Mouse (Mus musculus): ENCODE measurements around the gene Pde4c. TPM values are rescaled to one million over a fixed set of nuclear protein-coding genes. Genes with fewer than 3 reads are reported as not detected.

The Pde4c gene
- total RNA-seq, 2 experiments from 2014 or later: 2.5 to 3.0 TPM

DNA sequence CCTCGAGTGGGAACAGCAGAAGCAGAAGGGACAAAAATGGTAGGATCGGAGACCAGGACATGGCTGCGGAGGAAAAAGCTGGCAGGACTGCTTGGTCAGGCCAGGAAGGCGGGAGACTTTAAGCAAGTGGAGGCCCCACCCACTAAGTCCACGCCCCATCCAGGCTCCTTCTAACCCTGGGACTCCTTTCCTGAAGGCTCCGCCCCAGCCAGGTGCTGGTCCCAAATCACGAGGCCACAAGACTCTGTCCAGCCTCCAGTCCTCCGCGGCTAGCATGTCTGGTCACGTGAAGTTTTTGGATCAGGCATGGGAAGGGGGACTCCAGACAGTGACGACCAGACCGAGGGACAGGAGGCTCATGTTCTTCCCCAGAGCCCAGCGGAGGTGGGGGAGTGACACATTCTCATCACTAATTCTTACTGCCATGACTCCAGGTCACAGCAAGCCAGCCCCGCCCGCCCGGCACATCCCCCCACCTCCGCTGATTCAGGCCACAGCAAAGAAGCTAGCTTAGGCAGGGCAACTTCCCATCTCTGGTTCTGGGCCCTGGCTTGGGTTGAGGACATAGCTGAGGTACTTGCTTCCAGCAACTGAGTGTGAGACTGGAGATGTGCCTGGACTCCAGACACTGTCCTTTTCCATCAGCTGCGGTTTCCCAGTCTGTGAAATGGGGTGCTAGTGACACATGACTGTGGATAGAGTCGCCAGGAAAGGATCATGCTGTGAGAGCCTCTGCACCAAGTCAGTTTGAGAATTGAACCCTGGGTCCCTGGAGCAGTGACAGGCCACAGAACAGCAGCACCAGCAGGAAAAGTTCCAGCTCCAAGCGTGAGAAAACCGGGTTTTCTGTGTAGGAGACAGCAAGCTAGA lies 43.3 kb downstream of the Pde4c start:
- DNase-seq: peak; percentile 60

DNA sequence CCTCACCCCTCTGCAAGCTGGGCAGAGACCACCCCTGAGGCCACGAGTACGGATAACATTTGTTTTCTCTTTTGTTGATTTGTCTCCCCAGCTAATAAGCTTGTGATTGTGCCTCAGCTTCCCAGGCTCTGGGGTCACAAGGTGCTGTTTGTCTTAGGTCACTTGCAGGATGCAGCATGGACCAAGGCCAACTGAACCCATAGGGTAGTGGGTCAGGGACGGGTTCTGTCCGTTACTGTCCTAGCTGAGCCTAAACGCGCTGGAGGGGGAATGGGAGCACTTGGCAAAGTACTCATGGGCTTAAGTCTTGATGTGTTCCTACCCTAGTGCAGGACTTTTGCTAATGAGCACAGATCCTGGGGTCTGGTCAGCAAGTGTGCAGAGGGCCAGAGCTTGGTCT lies 44.0 kb downstream of the Pde4c start:
- no peak for DNase-seq

DNA sequence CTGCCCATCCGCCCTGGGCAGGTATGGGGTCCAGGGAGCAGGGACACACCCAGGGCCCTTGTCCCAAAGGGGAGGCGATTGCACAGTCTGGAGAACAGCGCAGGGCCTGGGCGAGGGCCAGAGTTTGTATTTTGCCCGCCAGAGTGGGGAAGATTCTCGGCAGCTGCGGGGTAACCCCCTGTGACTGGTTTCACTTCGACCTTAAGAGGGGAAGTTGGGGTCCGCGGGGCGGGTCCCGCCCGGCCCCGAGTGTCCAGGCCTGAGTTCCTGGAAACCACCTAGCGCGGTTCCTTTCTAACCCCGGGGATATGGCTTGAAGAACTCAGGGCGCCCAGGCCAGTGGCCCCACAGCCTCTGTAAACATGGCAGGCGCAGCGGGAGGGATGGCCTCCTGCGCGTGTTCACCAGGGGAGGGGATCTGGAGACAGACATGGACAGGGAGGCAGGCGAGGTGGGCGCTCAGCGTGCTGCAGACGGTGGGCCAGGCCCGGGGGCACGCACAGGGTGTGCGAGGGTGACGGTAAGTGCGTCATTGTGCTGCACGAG lies 44.8 kb downstream of the Pde4c start:
- DNase-seq: peak; percentile 25

DNA sequence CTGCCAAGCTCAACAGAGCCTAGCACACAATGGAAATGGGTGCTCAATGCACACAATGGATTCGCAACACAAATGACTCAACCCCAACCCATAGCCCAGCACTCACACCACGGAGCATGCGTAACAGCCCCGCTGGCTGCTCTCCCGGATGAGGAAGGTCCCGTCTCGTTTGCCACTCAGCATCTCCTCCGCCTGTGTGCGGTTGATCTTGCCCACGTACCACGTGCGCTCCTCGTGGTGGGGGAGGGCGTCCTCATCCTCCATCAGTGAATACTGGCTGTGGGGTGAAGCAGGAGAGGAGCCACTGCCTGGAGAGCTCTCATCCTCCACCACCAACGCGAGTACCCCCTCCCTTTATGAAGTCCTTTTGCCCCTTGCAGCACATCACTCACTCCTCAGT lies 45.4 kb downstream of the Pde4c start:
- DNase-seq: no peak

DNA sequence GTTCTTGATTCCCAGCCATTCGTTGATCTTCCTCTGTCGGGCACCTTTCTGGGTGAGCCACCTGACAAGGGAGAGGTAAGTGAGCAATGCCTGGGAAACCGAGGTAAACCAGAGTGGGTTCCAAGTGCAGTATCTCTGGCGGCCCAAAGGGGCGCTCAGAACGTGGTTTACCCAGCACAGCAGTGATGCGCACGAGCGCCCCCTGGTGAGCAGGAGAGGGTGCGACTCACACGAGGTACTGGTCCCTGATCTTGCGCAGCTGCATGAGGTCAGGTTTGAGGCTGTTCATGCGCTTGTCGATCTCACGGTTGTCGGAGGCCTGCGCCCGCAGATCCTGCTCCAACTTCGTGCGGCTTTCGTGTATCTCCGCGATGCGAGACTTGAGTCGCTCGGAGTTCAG lies 45.8 kb downstream of the Pde4c start:
- peak; percentile 99 for DNase-seq

DNA sequence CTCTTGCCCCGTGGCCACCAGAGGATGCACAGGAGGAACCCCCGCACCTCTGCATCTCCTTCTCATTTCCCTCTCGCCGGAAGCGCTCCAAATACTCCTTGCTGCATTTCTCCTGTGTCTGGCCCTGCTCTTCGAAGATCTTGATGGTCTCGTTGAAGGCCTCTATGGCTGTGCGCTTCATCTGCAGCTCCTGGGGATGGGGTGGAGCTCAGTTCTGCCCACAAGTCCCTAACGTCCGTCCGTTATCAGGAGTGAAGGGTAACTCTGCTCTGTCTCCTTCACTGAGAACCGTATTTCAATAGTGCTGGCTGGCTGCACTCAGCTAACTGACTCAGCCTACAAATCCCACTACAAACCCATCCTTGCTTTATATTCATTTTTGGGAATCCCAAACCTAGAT lies 46.3 kb downstream of the Pde4c start:
- no peak for DNase-seq

DNA sequence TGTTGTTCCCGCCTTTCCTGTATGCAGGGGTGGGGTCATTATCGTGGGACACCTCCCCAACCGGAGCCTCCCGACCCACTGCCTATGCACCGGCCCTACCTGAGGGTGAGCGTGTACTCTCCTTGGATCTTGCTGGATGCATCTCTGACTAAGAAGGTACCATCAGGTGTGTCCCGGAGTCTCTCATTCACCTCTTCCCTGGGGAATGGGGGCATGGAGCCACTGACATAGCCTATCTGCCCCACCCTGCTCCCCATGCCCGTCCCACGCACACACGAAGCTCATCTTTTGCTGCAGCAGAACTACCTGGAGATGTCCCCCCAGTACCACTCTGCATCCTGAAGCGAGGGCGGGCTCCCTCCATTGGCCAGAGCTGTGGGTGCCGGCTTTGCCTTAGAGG lies 47.2 kb downstream of the Pde4c start:
- no peak for DNase-seq

DNA sequence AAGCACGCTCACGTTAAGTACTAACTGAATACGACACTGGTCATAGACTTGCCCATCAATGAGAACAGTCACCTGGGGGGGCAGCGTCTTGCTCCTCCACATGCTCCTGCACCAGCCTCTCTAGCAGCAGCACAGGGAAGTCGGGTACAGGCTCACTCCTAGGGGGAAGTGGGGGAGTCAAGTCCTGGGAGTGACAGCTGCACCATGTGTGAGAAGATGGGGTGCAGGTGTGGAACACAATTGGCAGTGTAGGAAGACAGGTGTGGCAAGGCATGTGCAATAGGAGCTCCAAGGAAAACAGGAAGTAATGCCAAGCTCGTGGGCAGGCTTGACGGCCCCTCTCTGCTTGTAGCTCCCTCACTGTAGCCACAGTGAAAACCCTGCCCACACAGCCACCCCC lies 47.7 kb downstream of the Pde4c start:
- no peak for DNase-seq

DNA sequence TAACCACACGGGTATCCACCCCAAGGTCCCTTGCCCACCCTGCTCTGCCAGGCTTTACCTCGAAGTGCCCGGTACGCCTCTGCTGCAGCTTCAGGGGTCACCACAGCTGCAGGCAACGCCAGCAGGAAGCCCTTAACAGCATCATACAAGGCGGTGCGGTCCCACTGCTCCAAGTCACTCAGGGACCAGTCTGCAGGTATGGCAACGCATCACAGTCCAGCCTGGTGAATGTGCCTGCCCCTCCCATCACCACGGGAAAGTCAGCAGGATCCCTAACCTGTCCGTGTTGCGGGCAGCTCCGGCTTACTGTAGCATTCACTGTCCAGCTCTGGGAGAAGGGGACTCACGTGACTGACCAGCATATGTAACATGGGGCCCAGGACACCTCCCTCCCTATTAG lies 48.6 kb downstream of the Pde4c start:
- no peak for DNase-seq

DNA sequence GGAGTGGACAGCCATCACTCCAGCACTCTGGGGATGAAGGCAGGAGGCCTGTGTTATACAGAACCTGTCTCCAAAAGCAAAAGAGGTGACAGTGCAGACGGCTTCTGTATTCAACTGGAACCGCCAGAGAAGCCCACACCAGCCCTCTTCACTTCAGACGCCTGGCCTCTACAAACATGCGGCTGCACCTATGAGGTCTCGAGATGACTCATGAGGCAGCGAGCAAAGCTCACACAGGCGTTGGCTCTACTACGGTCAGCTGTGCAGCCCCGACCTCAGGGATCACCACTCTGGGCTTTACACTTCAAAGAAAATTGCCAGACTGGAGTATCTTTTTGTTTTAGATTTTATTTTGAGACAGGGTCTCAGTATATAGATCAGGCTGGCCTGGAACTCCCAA lies 49.4 kb downstream of the Pde4c start:
- no peak for DNase-seq

DNA sequence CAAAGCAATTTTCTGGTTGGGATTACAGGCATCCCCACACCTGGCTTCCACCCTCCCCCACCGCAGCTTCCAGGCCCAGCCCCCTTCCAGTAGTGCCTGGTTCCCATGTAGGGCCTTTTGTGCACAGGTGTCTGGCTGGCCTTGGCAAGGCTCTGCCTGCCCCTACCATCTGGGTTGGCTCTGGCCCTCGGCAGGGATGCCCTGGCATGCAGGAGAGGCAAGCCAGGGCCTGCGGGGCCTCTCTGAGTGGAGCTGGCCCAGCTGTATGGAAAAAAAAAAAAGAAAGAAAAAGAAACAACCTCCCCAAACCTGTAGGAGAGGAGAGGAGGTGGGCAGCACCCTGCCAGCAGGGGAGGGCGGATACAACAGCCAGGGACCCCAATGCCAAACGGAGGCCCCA lies 49.9 kb downstream of the Pde4c start:
- peak; percentile 21 for DNase-seq

DNA sequence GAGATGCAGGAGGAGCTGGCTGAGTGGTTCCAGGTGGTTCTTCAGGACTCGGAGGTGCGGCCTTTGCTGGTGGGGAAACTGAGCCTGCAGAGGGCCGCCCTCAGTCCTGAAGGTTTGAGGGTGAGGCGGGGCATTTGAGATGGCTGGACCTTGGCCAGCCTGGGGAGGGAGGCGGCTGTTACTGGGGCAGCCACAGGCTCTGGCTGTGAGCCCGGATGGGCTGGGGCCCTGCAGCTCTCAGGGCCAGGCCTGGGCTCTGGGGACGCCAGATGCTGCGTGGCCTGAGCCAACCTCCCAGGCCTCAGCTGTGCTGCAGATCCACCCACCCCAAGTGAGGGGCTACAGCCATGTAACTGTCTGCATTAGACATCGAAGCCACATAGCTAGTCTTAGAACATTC lies 50.3 kb downstream of the Pde4c start:
- DNase-seq: peak; percentile 90

DNA sequence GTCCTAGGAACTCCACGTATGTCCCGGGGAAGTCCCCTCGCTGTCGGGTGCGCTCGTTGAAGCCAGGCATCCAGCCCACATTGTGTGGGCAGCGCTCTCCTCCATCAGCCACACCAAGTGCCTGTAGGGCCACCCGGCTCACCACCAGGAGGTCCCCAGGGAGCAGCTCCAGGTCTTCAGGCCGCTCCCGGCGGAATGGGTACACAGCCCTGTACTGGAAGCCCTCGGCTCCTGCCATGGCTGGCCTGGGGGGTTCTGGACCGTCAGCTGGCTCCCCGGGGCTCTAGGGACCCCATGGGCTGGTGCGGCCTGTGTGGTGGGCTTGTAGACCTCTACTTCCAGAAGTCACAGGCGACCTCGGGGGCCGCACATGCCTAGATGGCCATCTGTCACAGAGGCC lies 51.2 kb downstream of the Pde4c start:
- DNase-seq: peak; percentile 25

DNA sequence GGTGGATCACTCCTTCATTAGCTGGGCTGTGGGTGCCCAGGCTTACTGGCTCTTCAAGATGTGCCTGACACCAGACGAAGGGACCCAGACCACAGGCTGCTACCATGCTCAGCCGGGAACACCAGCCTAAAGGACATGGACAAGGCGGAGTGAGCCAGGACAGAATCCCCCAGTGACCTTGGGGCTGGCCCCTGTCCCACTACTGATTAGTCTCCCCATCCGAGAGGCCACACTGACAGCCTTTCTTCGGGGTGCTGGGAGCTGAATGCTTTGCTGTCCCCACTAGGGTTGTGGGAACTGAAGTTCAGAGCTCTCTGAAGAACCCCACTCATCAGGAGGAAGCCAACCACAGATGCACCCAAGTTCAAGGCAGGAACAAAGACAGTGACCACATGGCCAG lies 51.7 kb downstream of the Pde4c start:
- DNase-seq: no peak

DNA sequence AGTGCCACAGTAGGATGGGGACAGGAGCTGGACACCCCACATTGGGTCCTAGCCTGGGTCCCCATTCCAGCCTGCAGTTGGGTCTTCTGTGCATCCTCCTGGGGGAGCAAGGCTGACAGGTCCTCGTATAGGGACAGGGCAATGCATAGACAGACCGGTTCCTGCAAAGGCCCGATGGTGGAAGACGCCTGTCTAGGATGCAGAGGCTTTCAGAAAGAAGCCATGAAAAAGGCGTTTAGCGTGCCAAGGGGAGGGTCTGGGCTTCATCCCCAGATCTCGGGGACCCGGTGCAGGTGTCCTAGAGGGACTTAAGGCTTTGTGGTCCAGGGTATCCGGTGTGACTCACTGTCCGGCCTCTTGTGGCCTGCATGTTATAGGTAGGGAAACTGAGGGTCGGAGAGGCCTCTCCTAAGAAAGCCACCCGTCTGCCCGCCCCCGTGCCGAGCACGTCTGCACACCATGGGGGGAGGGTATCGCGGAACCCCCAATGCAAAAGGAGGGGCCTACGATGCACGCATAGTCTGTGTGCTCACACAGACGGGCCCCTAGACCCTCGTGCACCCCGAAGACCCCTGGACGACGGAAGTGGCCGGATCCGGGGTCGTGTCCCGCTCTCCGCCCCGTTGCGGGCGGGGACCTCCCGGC lies 52.5 kb downstream of the Pde4c start:
- peak; percentile 16 for DNase-seq

DNA sequence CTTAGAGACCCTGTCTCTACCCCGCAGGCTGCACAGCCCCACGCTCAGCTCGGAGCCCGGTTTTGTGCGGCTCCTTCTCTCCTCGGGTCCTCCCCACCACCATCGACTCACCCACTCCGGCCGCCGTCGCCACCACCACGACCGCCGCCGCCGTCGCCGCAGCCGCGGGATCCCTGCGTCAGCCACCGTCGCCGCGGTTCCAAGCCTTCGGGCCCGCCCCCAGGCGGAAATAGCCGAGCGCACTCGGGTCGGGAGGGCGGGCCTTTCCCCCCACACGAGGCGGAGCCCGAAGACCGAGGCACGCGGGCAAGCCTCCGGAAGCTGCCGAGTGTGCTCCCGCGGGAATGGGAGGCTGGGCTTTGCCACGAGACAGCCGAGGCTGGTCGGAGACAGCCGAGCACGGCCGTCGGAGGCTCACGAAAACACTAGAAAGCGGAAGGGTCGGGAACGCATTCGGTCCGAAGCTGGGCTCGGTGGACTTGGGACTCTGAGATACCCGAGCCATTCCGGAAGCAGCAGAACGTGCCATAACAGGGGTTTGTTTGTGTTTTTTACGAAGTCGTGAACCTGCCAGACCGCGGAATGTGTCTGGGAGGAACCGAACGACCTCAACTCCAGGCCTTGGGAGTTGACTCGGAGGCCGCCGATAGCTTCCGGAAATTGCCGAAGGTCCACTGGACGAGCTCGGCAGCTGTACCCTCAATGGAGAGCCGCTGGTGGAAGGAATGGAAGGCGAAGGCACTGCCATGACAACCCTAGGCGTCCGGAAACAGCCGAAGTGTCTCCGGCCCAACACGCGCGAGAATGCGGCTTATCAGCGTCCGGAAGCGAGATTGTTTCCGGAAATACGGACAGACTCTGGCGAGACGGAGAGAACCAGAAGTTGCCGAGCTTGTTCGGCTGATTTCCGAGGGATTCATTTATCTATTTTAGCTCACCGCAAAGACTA lies 53.2 kb downstream of the Pde4c start, which contains the start of gene Pik3r2:
Gene Pik3r2 (minus strand): TSS at position 218 of the 949 bp plus-strand sequence.
- DNase-seq: peak; percentile 99

DNA sequence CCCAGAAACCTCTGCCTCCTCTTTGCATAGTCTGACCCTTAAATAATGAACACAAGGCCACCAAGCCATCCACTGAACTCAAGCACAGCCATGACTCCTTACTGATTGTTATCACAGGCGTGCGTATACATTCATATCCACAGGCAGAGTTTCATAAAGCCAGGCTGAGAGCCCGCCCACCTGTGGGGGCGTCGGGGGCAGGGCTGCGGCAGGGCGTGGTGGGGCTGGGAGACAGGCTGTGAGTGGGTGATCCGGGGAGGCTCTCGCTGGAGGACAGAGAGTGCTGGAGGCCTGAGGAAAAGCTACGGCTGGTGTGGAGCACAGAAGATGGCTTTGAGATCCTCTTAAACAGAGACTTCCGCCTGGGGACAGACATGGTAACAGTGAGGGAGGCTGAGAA lies 56.6 kb downstream of the Pde4c start:
- no peak for DNase-seq

DNA sequence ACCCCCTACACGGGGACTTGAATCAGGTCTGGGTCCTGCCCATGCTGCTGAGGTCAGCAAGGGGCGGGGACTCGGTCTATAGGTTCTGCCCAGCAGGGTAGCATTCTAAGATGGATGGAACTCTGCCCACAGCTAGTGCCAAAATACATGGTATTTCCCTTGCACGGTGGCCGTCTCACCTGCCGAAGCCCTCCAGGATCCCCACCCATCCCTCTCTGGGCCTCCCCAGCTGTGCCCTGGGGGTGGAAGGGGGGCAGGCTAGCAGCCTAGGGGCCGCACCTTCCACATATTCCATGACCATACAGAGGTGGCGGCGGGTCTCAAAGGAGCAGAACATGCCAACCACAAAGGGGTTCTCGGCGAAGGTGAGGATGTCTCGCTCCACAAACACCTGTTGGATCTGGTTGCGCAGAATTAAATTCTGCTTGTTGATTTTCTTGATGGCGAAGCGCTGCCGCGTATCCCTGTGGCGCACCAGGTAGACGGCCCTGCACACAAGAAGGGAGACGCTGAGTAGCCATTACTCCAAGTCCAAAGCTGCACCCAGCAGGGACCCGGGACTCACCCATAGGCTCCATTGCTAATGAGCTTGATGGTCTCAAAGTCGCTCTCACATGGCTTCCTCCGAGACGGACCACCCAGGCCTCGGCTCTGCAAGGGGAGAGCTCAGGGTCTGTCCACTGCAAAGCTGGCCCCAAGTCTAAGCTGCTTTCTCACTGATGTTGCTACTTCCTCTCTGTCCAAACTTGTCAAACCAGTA lies 63.0 kb downstream of the Pde4c start:
- no peak for DNase-seq

DNA sequence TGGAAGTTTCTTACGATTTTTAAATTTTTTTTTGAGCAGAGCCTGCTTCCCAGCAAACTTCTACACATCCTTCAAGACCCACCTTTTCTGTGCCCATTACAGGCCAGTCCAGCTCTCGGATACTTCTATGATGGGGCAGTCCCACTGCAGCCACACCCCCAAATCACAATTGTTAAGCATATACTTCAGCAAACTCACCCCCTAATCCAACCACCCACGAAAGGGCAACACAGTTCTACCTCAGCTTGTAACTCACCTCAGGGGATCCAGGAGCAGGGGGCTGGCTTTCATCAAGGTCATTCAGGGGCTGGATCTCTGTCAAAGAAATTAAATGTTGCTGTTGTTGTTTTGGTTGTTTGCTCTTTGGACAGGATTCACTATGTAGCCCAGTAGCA lies 63.5 kb downstream of the Pde4c start:
- no peak for DNase-seq

DNA sequence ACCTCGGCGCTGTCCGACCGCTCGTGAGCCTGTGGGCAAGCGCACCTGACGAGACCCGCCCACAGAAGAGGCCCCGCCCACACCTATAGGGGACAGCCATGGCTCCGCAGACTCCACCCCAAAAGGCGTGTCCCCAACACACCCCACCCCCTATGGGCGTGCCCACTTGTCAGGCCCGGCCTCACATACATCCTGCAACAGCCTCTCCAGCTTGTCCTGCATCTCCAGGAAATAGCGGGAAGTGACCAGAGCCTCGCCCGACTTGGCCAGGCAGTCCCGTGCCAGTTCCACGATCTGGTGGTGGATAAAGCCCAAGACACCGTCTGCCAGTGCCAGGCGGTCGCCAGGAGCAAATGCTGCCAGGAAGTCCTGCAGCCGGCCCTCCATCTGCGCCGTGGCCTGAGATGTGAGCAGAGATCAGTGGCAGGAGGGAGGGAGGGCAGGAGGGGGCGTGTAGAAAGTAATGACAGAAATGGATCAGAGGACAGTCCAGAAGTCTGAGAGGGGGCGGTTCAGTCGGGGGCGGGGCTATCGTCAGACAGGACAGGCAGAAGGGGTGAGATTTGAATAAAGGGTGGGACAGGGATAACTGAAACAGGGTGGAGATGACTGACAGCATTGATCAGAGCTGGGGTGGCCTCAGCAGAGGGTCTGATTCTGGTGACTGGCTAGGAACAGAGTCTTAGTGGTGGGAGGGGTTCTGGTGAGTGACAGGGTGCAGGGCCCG lies 64.6 kb downstream of the Pde4c start:
- DNase-seq: no peak

DNA sequence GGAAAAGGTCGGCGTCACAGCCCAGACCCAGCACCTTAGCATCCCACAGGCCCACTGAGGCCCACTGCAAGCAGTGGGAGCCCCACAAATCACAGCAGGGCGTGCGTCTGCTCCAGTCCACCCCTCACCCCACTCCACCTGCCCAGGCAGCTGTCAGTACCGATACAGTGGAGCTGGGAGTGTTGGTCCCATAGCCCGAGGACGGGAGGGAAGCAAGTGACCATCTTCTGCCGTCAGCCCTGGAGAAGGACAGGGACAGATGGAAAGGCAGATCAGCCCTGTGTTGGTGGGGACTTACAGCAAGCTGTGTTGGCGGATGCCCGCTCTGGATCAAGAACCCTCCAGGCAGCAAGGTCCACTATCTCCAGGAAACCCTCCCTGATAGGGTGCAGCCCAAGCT lies 65.5 kb downstream of the Pde4c start:
- no peak for DNase-seq

Measured in gastrocnemius, postnatal 10 days (tissue).